Mouse (Mus musculus): ENCODE data around the gene 1110008L16Rik.
A peak's percentile ranks its signal among the peaks of the same experiment; 100 is the strongest.
"Not testable (repeated sequence)": the region's sequence is repeated elsewhere in the genome, so short reads cannot be mapped to it uniquely, and the experiment has no call there.

1110008L16Rik gene

GRCm38 (mm10) chr12:55338490-55338889, 39.1 kb downstream of the 1110008L16Rik start:
- DNase-seq (ENCODE audit: low read depth, low spot score) = not testable (repeated sequence)

GRCm38 (mm10) chr12:55343045-55343444, 43.7 kb downstream of the 1110008L16Rik start:
- not testable (repeated sequence) for DNase-seq (ENCODE audit: low read depth, low spot score)

GRCm38 (mm10) chr12:55343998-55344397, 44.6 kb downstream of the 1110008L16Rik start:
- no peak for DNase-seq (ENCODE audit: low read depth, low spot score)

- no peak for DNase-seq (ENCODE audit: low read depth, low spot score)
These were observed 45.2 kb downstream of the 1110008L16Rik start for GRCm38 (mm10) chr12:55344583-55344982.

GRCm38 (mm10) chr12:55353423-55353822, 54.0 kb downstream of the 1110008L16Rik start:
- DNase-seq (ENCODE audit: low read depth, low spot score) = no peak

GRCm38 (mm10) chr12:55354904-55355303, 55.5 kb downstream of the 1110008L16Rik start:
- peak; percentile 36 for DNase-seq (ENCODE audit: low read depth, low spot score)

GRCm38 (mm10) chr12:55357303-55357702, 57.9 kb downstream of the 1110008L16Rik start:
- DNase-seq (ENCODE audit: low read depth, low spot score) = no peak

GRCm38 (mm10) chr12:55360929-55361328, 61.6 kb downstream of the 1110008L16Rik start:
- DNase-seq (ENCODE audit: low read depth, low spot score) = no peak

- no peak for DNase-seq (ENCODE audit: low read depth, low spot score)
These were observed 65.7 kb downstream of the 1110008L16Rik start for GRCm38 (mm10) chr12:55365083-55365482.

- DNase-seq (ENCODE audit: low read depth, low spot score) = no peak
These were observed 73.2 kb downstream of the 1110008L16Rik start for GRCm38 (mm10) chr12:55372424-55373055.

- DNase-seq (ENCODE audit: low read depth, low spot score) = no peak
These were observed 77.7 kb downstream of the 1110008L16Rik start for GRCm38 (mm10) chr12:55376956-55377609.

- no peak for DNase-seq (ENCODE audit: low read depth, low spot score)
These were observed 78.2 kb downstream of the 1110008L16Rik start for GRCm38 (mm10) chr12:55377610-55377980.

GRCm38 (mm10) chr12:55384023-55384749, 84.8 kb downstream of the 1110008L16Rik start, which contains the start of gene Psma6:
Psma6 (plus strand) TSS chr12:55384222.
- no peak for DNase-seq (ENCODE audit: low read depth, low spot score)

- no peak for DNase-seq (ENCODE audit: low read depth, low spot score)
These were observed 85.4 kb downstream of the 1110008L16Rik start for GRCm38 (mm10) chr12:55384826-55385225.

GRCm38 (mm10) chr12:55385931-55386330, 86.6 kb downstream of the 1110008L16Rik start:
- no peak for DNase-seq (ENCODE audit: low read depth, low spot score)

GRCm38 (mm10) chr12:55386456-55386855, 87.1 kb downstream of the 1110008L16Rik start:
- no peak for DNase-seq (ENCODE audit: low read depth, low spot score)

- DNase-seq (ENCODE audit: low read depth, low spot score) = no peak
These were observed 87.9 kb downstream of the 1110008L16Rik start for GRCm38 (mm10) chr12:55387083-55387787.

- DNase-seq (ENCODE audit: low read depth, low spot score) = no peak
These were observed 88.5 kb downstream of the 1110008L16Rik start for GRCm38 (mm10) chr12:55387788-55388465.

- no peak for DNase-seq (ENCODE audit: low read depth, low spot score)
These were observed 89.1 kb downstream of the 1110008L16Rik start for GRCm38 (mm10) chr12:55388478-55388877.

- no peak for DNase-seq (ENCODE audit: low read depth, low spot score)
These were observed 90.0 kb downstream of the 1110008L16Rik start for GRCm38 (mm10) chr12:55389132-55390081.
